Mouse (Mus musculus): ENCODE results near the gene Prss54. TPM values are rescaled to one million over a fixed set of nuclear protein-coding genes. Genes with fewer than 3 reads are reported as not detected.

The Prss54 gene
- total RNA-seq, 1 experiment = not detected

- no peak overlapping the region for H3K27ac ChIP-seq (ENCODE audit: insufficient read depth, low read depth, low read length, poor library complexity, severe bottlenecking)
Measured at GRCm38 (mm10) chr8:95523991-95524390, 52.1 kb downstream of the Prss54 start.

GRCm38 (mm10) chr8:95516928-95517327 is 59.2 kb downstream of the Prss54 start:
- TF ChIP-seq ZNF384 (IDR thresholded peaks at IDR 0.05; ENCODE audit: low read depth, low read length) = no peak
- no peak for TF ChIP-seq ZC3H11A (IDR thresholded peaks at IDR 0.05; ENCODE audit: borderline replicate concordance, low read depth, low read length)
- TF ChIP-seq MAFK (IDR thresholded peaks at IDR 0.05; ENCODE audit: insufficient read depth, low read depth, low read length) = no peak
- TF ChIP-seq HCFC1 (IDR thresholded peaks at IDR 0.05; ENCODE audit: borderline replicate concordance, insufficient read depth, low read length) = no peak
- no peaks in the 10 kb centered on the region for H3K9me3 ChIP-seq (ENCODE audit: control insufficient read depth, insufficient read depth, low read depth, low read length)
- H3K27ac ChIP-seq (ENCODE audit: insufficient read depth, low read depth, low read length, poor library complexity, severe bottlenecking) = no peak overlapping the region
- no peak for DNase-seq (ENCODE audit: low read depth, low spot score)
- no peak overlapping the region for H3K9ac ChIP-seq (ENCODE audit: insufficient read depth, low read depth, low read length, poor library complexity, severe bottlenecking)
- in situ Hi-C loops (cut with MboI; ENCODE audit: low sequenced_read_pairs in 2 of 2, unreplicated experiment in 2 of 2) = no loop called here
- H3K36me3 ChIP-seq (ENCODE audit: control insufficient read depth, insufficient read depth, low read length, poor library complexity, severe bottlenecking) = no peaks in the 10 kb centered on the region
- H3K4me1 ChIP-seq (ENCODE audit: control insufficient read depth in 2 of 2, insufficient read depth in 2 of 2, low read length in 2 of 2, poor library complexity in 1 of 2) = no peaks in the 10 kb centered on the region; a peak in 2 of 4 replicates
- no peak overlapping the region for H3K4me3 ChIP-seq (ENCODE audit: insufficient read depth in 1 of 2, low read depth in 1 of 2, low read length in 2 of 2, poor library complexity in 1 of 2, severe bottlenecking in 1 of 2)

More at GRCm38 (mm10) chr8:95523991-95524390, 52.1 kb downstream of the Prss54 start:
- Histone ChIP-seq H3K36me3 (ENCODE audit: control insufficient read depth, insufficient read depth, low read length, poor library complexity, severe bottlenecking) (no peaks in the 10 kb centered on the region), H3K4me3 (ENCODE audit: insufficient read depth in 1 of 2, low read depth in 1 of 2, low read length in 2 of 2, poor library complexity in 1 of 2, severe bottlenecking in 1 of 2) (no peak overlapping the region), H3K9ac (ENCODE audit: insufficient read depth, low read depth, low read length, poor library complexity, severe bottlenecking) (no peak overlapping the region), H3K9me3 (ENCODE audit: control insufficient read depth, insufficient read depth, low read depth, low read length) (no peaks in the 10 kb centered on the region), H3K4me1 (ENCODE audit: control insufficient read depth in 2 of 2, insufficient read depth in 2 of 2, low read length in 2 of 2, poor library complexity in 1 of 2) (peaks cover 0 to 4% of the 10 kb centered on the region in 2 experiments; a peak in 1 of 4 replicates)
- in situ Hi-C loops (cut with MboI; ENCODE audit: low sequenced_read_pairs in 2 of 2, unreplicated experiment in 2 of 2) = no loop called here
- no peak for DNase-seq (ENCODE audit: low read depth, low spot score)
- no peak for TF ChIP-seq MAFK (IDR thresholded peaks at IDR 0.05; ENCODE audit: insufficient read depth, low read depth, low read length)
- TF ChIP-seq HCFC1 (IDR thresholded peaks at IDR 0.05; ENCODE audit: borderline replicate concordance, insufficient read depth, low read length) = no peak
- no peak for TF ChIP-seq ZC3H11A (IDR thresholded peaks at IDR 0.05; ENCODE audit: borderline replicate concordance, low read depth, low read length)

- no peak for TF ChIP-seq MAFK (IDR thresholded peaks at IDR 0.05; ENCODE audit: insufficient read depth, low read depth, low read length)
- no peak for TF ChIP-seq ZNF384 (IDR thresholded peaks at IDR 0.05; ENCODE audit: low read depth, low read length)
- TF ChIP-seq CHD2 (IDR thresholded peaks at IDR 0.05; ENCODE audit: low read depth, low read length) = no peak
- TF ChIP-seq ZC3H11A (IDR thresholded peaks at IDR 0.05; ENCODE audit: borderline replicate concordance, low read depth, low read length) = no peak
- TF ChIP-seq HCFC1 (IDR thresholded peaks at IDR 0.05; ENCODE audit: borderline replicate concordance, insufficient read depth, low read length) = no peak
- DNase-seq (ENCODE audit: low read depth, low spot score) = no peak
- Histone ChIP-seq H3K27ac (ENCODE audit: insufficient read depth, low read depth, low read length, poor library complexity, severe bottlenecking) (no peak overlapping the region), H3K4me3 (ENCODE audit: insufficient read depth in 1 of 2, low read depth in 1 of 2, low read length in 2 of 2, poor library complexity in 1 of 2, severe bottlenecking in 1 of 2) (no peak overlapping the region), H3K4me1 (ENCODE audit: control insufficient read depth in 2 of 2, insufficient read depth in 2 of 2, low read length in 2 of 2, poor library complexity in 1 of 2) (no peaks in the 10 kb centered on the region; a peak in 2 of 4 replicates), H3K9me3 (ENCODE audit: control insufficient read depth, insufficient read depth, low read depth, low read length) (no peaks in the 10 kb centered on the region), H3K36me3 (ENCODE audit: control insufficient read depth, insufficient read depth, low read length, poor library complexity, severe bottlenecking) (no peaks in the 10 kb centered on the region), H3K9ac (ENCODE audit: insufficient read depth, low read depth, low read length, poor library complexity, severe bottlenecking) (no peak overlapping the region)
- in situ Hi-C loops (cut with MboI; ENCODE audit: low sequenced_read_pairs in 2 of 2, unreplicated experiment in 2 of 2) = no loop called here
Measured at GRCm38 (mm10) chr8:95513219-95513618, 62.9 kb downstream of the Prss54 start.

GRCm38 (mm10) chr8:95512257-95512656 is 63.9 kb downstream of the Prss54 start:
- H3K4me1 ChIP-seq (ENCODE audit: control insufficient read depth in 2 of 2, insufficient read depth in 2 of 2, low read length in 2 of 2, poor library complexity in 1 of 2) = no peaks in the 10 kb centered on the region; a peak in 2 of 4 replicates
- DNase-seq (ENCODE audit: low read depth, low spot score) = no peak
- no peaks in the 10 kb centered on the region for H3K9me3 ChIP-seq (ENCODE audit: control insufficient read depth, insufficient read depth, low read depth, low read length)
- H3K4me3 ChIP-seq (ENCODE audit: insufficient read depth in 1 of 2, low read depth in 1 of 2, low read length in 2 of 2, poor library complexity in 1 of 2, severe bottlenecking in 1 of 2) = no peak overlapping the region
- H3K27ac ChIP-seq (ENCODE audit: insufficient read depth, low read depth, low read length, poor library complexity, severe bottlenecking) = no peak overlapping the region
- no peak overlapping the region for H3K9ac ChIP-seq (ENCODE audit: insufficient read depth, low read depth, low read length, poor library complexity, severe bottlenecking)
- no peaks in the 10 kb centered on the region for H3K36me3 ChIP-seq (ENCODE audit: control insufficient read depth, insufficient read depth, low read length, poor library complexity, severe bottlenecking)
- in situ Hi-C loops (cut with MboI; ENCODE audit: low sequenced_read_pairs in 2 of 2, unreplicated experiment in 2 of 2) = no loop called here
- no peak for TF ChIP-seq MAFK (IDR thresholded peaks at IDR 0.05; ENCODE audit: insufficient read depth, low read depth, low read length)
- TF ChIP-seq ZC3H11A (IDR thresholded peaks at IDR 0.05; ENCODE audit: borderline replicate concordance, low read depth, low read length) = no peak
- no peak for TF ChIP-seq HCFC1 (IDR thresholded peaks at IDR 0.05; ENCODE audit: borderline replicate concordance, insufficient read depth, low read length)
- TF ChIP-seq CHD2 (IDR thresholded peaks at IDR 0.05; ENCODE audit: low read depth, low read length) = no peak
- no peak for TF ChIP-seq ZNF384 (IDR thresholded peaks at IDR 0.05; ENCODE audit: low read depth, low read length)

Other genes starting within 250 kb of the Prss54 start
- 2.4 and 3.2 TPM in 2 replicates for gene Zfp319, start 244.4 kb downstream of the Prss54 start, total RNA-seq (2012; rRNA removed)
- gene Usb1, start 244.1 kb downstream of the Prss54 start, total RNA-seq (2012; rRNA removed) = 18.6 and 25.9 TPM in 2 replicates
- 5.0 and 5.4 TPM in 2 replicates for gene Mmp15, start 224.1 kb downstream of the Prss54 start, total RNA-seq (2012; rRNA removed)
- gene Cfap20, start 141.5 kb downstream of the Prss54 start, total RNA-seq (2012; rRNA removed) = 64.4 and 70.5 TPM in 2 replicates
- 40.2 and 52.4 TPM in 2 replicates for gene Csnk2a2, start 86.3 kb downstream of the Prss54 start, total RNA-seq (2012; rRNA removed)
- gene Ccdc113, start 42.3 kb downstream of the Prss54 start, total RNA-seq (2012; rRNA removed) = 1.1 and 1.4 TPM in 2 replicates
- 12.7 and 13.9 TPM in 2 replicates for gene Gins3, start 57.1 kb upstream of the Prss54 start, total RNA-seq (2012; rRNA removed)
- gene Ndrg4, start 100.6 kb upstream of the Prss54 start, total RNA-seq (2012; rRNA removed) = 9.4 and 12.1 TPM in 2 replicates
- 61.2 and 93.9 TPM in 2 replicates for gene Setd6, start 139.5 kb upstream of the Prss54 start, total RNA-seq (2012; rRNA removed)
- gene Cnot1, start 231.1 kb upstream of the Prss54 start, total RNA-seq (2012; rRNA removed) = 176 and 207 TPM in 2 replicates
- gene Sap18b, start 249.0 kb upstream of the Prss54 start, total RNA-seq (2012; rRNA removed) = 104 and 109 TPM in 2 replicates